Mouse (Mus musculus): ENCODE measurements around the gene Rab44.

DNA sequence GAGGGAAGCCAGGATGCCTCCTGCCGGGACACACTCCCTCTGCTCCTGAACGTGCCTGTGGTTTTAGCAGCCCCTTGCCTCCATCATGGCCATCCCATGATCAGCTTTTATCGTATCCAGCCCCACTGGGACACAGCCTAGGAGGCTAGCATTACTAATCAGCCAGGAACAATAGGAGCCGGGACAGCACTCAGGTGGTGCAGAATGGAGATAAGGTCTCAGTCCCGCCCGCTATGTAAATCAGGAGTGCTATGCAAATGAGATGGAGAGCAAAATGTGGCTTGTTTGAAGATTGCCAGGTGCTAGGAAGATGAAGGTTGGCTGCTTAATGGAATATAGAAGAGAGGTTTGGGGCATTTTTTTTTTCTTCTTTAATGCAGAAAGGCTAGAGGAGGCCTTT is 51.5 kb downstream of the Rab44 start:
- TF ChIP-seq CTCF (IDR thresholded peaks at IDR 0.05; ENCODE audit: low read depth) (no peak), EP300 (IDR thresholded peaks at IDR 0.05; ENCODE audit: low read depth) (no peak)
